Mouse (Mus musculus): ENCODE data around the gene Cdc42ep3.

Cdc42ep3 gene

GRCm38 (mm10) chr17:79343334-79343946, 11.5 kb downstream of the Cdc42ep3 start:
- DNase-seq = no peak

GRCm38 (mm10) chr17:79342639-79343333, 12.1 kb downstream of the Cdc42ep3 start:
- no peak for DNase-seq

- no peak for DNase-seq
Observed at GRCm38 (mm10) chr17:79341946-79342470, 12.9 kb downstream of the Cdc42ep3 start.

GRCm38 (mm10) chr17:79337494-79337893, 17.4 kb downstream of the Cdc42ep3 start:
- peak in 1 of 2 experiments; percentile 19 for DNase-seq

- DNase-seq = no peak
Observed at GRCm38 (mm10) chr17:79334701-79335100, 20.2 kb downstream of the Cdc42ep3 start.

GRCm38 (mm10) chr17:79333650-79334049, 21.2 kb downstream of the Cdc42ep3 start:
- no peak for DNase-seq

- DNase-seq = no peak
Observed at GRCm38 (mm10) chr17:79332864-79333263, 22.0 kb downstream of the Cdc42ep3 start.

- no peak for DNase-seq
Observed at GRCm38 (mm10) chr17:79330397-79330796, 24.5 kb downstream of the Cdc42ep3 start.

GRCm38 (mm10) chr17:79326868-79327376, 28.0 kb downstream of the Cdc42ep3 start:
- DNase-seq = no peak

- DNase-seq = no peak
Observed at GRCm38 (mm10) chr17:79317085-79317751, 37.7 kb downstream of the Cdc42ep3 start.

GRCm38 (mm10) chr17:79315415-79316094, 39.3 kb downstream of the Cdc42ep3 start:
- DNase-seq = no peak

- DNase-seq = no peak
Observed at GRCm38 (mm10) chr17:79310465-79310864, 44.4 kb downstream of the Cdc42ep3 start.

- DNase-seq = no peak
Observed at GRCm38 (mm10) chr17:79309506-79309905, 45.4 kb downstream of the Cdc42ep3 start.

GRCm38 (mm10) chr17:79305644-79306043, 49.2 kb downstream of the Cdc42ep3 start:
- peak; percentile 16 to 36 for DNase-seq

- no peak for DNase-seq
Observed at GRCm38 (mm10) chr17:79303744-79304497, 51.0 kb downstream of the Cdc42ep3 start.

- no peak for DNase-seq
Observed at GRCm38 (mm10) chr17:79303238-79303637, 51.7 kb downstream of the Cdc42ep3 start.

- no peak for DNase-seq
Observed at GRCm38 (mm10) chr17:79299925-79300324, 55.0 kb downstream of the Cdc42ep3 start.

GRCm38 (mm10) chr17:79298968-79299367, 55.9 kb downstream of the Cdc42ep3 start:
- no peak for DNase-seq

GRCm38 (mm10) chr17:79295926-79296325, 59.0 kb downstream of the Cdc42ep3 start:
- no peak for DNase-seq

- DNase-seq = no peak
Observed at GRCm38 (mm10) chr17:79291672-79292071, 63.2 kb downstream of the Cdc42ep3 start.

- no peak for DNase-seq
Observed at GRCm38 (mm10) chr17:79290697-79291096, 64.2 kb downstream of the Cdc42ep3 start.

GRCm38 (mm10) chr17:79287302-79287701, 67.6 kb downstream of the Cdc42ep3 start:
- no peak for DNase-seq

Data from kidney, postnatal 4 days (tissue).